Mouse (Mus musculus) testis, adult 2 months (tissue): ENCODE measurements at regions not wholly inside any gene's neighbourhood (a gene's known extent, or its start where the extent isn't known, plus 50 kb on each side); places are given as distances from the start of the nearest gene placed in this dataset.

Source experiments
- H3K27ac ChIP-seq: fragments of 200-500 bp; 2 replicates; pipeline ENCODE4 v1.5.1; 2012; ENCODE audit warnings: low read depth, low read length; ENCODE audit not compliant: control insufficient read depth, insufficient read depth
- H3K27me3 ChIP-seq: fragments of 200-500 bp; 2 replicates; pipeline ENCODE4 v1.6.1; 2012; ENCODE audit warnings: mild to moderate bottlenecking, low read length, moderate library complexity; ENCODE audit not compliant: control insufficient read depth, insufficient read depth
- H3K36me3 ChIP-seq: fragments of 200-500 bp; 2 replicates; pipeline ENCODE4 v1.6.1; 2012; ENCODE audit warnings: mild to moderate bottlenecking, low read length; ENCODE audit not compliant: control insufficient read depth, insufficient read depth
- H3K4me1 ChIP-seq: fragments of 200-500 bp; 2 replicates; pipeline ENCODE4 v1.6.1; 2012; ENCODE audit warnings: low read length; ENCODE audit not compliant: control insufficient read depth, insufficient read depth
- H3K4me3 ChIP-seq: fragments of 200-500 bp; 2 replicates; pipeline ENCODE4 v1.5.1; 2012; ENCODE audit warnings: low read depth, mild to moderate bottlenecking, low read length, moderate library complexity, mixed read lengths; ENCODE audit not compliant: control insufficient read depth
- CTCF ChIP-seq: fragments of 200-500 bp; IDR thresholded peaks from 2 replicates; pipeline ENCODE4 v1.5.1; 2012; ENCODE audit warnings: low read depth, mild to moderate bottlenecking, inconsistent platforms, low read length, moderate library complexity; ENCODE audit not compliant: control insufficient read depth, insufficient read depth, insufficient replicate concordance
- POLR2A ChIP-seq: fragments of 200-500 bp; IDR thresholded peaks from 2 replicates; pipeline ENCODE4 v1.6.1; 2012; ENCODE audit warnings: low read depth, mild to moderate bottlenecking, inconsistent platforms, low read length, moderate library complexity; ENCODE audit not compliant: control insufficient read depth

GRCm38 (mm10) chr15:52577614-52578013 is 1307.1 kb upstream of the Gm7489 start:
- H3K27ac ChIP-seq = no peak overlapping the region
- H3K27me3 ChIP-seq = no peaks in the 10 kb centered on the region
- no peaks in the 10 kb centered on the region for H3K36me3 ChIP-seq
- H3K4me1 ChIP-seq = no peaks in the 10 kb centered on the region
- TF ChIP-seq POLR2A (no peak), CTCF (no peak)
- H3K4me3 ChIP-seq = no peak overlapping the region

GRCm38 (mm10) chr15:52589391-52589790 is 1295.3 kb upstream of the Gm7489 start:
- H3K27me3 ChIP-seq = no peaks in the 10 kb centered on the region
- no peak overlapping the region for H3K4me3 ChIP-seq
- H3K4me1 ChIP-seq = no peaks in the 10 kb centered on the region
- no peaks in the 10 kb centered on the region for H3K36me3 ChIP-seq
- no peak for TF ChIP-seq CTCF
- TF ChIP-seq POLR2A = no peak
- H3K27ac ChIP-seq = no peak overlapping the region

GRCm38 (mm10) chr15:52599511-52599910 is 1285.2 kb upstream of the Gm7489 start:
- H3K27me3 ChIP-seq = no peaks in the 10 kb centered on the region
- no peak overlapping the region for H3K27ac ChIP-seq
- no peak for TF ChIP-seq POLR2A
- no peak for TF ChIP-seq CTCF
- H3K4me1 ChIP-seq = no peaks in the 10 kb centered on the region
- H3K36me3 ChIP-seq = no peaks in the 10 kb centered on the region
- no peak overlapping the region for H3K4me3 ChIP-seq

GRCm38 (mm10) chr15:52599957-52600356 is 1284.7 kb upstream of the Gm7489 start:
- no peak overlapping the region for H3K27ac ChIP-seq
- no peak overlapping the region for H3K4me3 ChIP-seq
- H3K36me3 ChIP-seq = no peaks in the 10 kb centered on the region
- no peak for TF ChIP-seq CTCF
- H3K4me1 ChIP-seq = no peaks in the 10 kb centered on the region
- no peaks in the 10 kb centered on the region for H3K27me3 ChIP-seq

- H3K27ac ChIP-seq = no peak overlapping the region
- H3K36me3 ChIP-seq = no peaks in the 10 kb centered on the region
- TF ChIP-seq CTCF (no peak), POLR2A (no peak)
- no peaks in the 10 kb centered on the region for H3K27me3 ChIP-seq
- H3K4me3 ChIP-seq = no peak overlapping the region
- no peaks in the 10 kb centered on the region for H3K4me1 ChIP-seq
Measured at GRCm38 (mm10) chr15:52639790-52640189, 1244.9 kb upstream of the Gm7489 start.

- TF ChIP-seq POLR2A (no peak), CTCF (no peak)
- Histone ChIP-seq H3K27ac (no peak overlapping the region), H3K36me3 (no peaks in the 10 kb centered on the region), H3K27me3 (no peaks in the 10 kb centered on the region), H3K4me1 (no peaks in the 10 kb centered on the region), H3K4me3 (no peak overlapping the region)
Measured at GRCm38 (mm10) chr15:52645961-52646360, 1238.7 kb upstream of the Gm7489 start.

GRCm38 (mm10) chr15:52657916-52658315 is 1226.8 kb upstream of the Gm7489 start:
- TF ChIP-seq CTCF (no peak), POLR2A (no peak)
- Histone ChIP-seq H3K4me3 (no peak overlapping the region), H3K4me1 (no peaks in the 10 kb centered on the region), H3K27me3 (no peaks in the 10 kb centered on the region), H3K36me3 (no peaks in the 10 kb centered on the region), H3K27ac (no peak overlapping the region)
